Mouse (Mus musculus) lung, postnatal 0 days (tissue): ENCODE data around the gene Sgsm2.

Experiments used
- CTCF ChIP-seq: IDR thresholded peaks from 2 replicates; pipeline ENCODE4 v1.5.1; 2016; ENCODE audit warnings: antibody characterized with exemption, mild to moderate bottlenecking
- EP300 ChIP-seq: IDR thresholded peaks from 2 replicates; pipeline ENCODE4 v1.6.1; 2016; ENCODE audit warnings: antibody characterized with exemption, mild to moderate bottlenecking, control low read depth

GRCm38 (mm10) chr11:74896901-74897677 lies at the start of gene Sgsm2:
- TF ChIP-seq CTCF: no peak
- TF ChIP-seq EP300: no peak
